Mouse (Mus musculus): ENCODE measurements at regions not wholly inside any gene's neighbourhood (a gene's known extent, or its start where the extent isn't known, plus 50 kb on each side); places are given as distances from the start of the nearest gene placed in this dataset.

GRCm38 (mm10) chr19:32881443-32881842, 124.1 kb downstream of the Pten start:
- DNase-seq (ENCODE audit: low spot score in 2 of 2): no peak

- no peak for DNase-seq (ENCODE audit: low spot score in 2 of 2)
Measured at GRCm38 (mm10) chr19:32884279-32884678, 127.0 kb downstream of the Pten start.

- no peak for DNase-seq (ENCODE audit: low spot score in 2 of 2)
Measured at GRCm38 (mm10) chr19:32885481-32886131, 128.3 kb downstream of the Pten start.

GRCm38 (mm10) chr19:32887190-32887589, 129.9 kb downstream of the Pten start:
- DNase-seq (ENCODE audit: low spot score in 2 of 2): no peak

GRCm38 (mm10) chr19:32888616-32889305, 131.5 kb downstream of the Pten start:
- no peak for DNase-seq (ENCODE audit: low spot score in 2 of 2)

GRCm38 (mm10) chr19:32890801-32891200, 133.5 kb downstream of the Pten start:
- DNase-seq (ENCODE audit: low spot score in 2 of 2): no peak

GRCm38 (mm10) chr19:32892469-32892868, 135.2 kb downstream of the Pten start:
- no peak for DNase-seq (ENCODE audit: low spot score in 2 of 2)

GRCm38 (mm10) chr19:32903454-32904108, 146.3 kb downstream of the Pten start:
- peak in 1 of 2 experiments; percentile 10 for DNase-seq (ENCODE audit: low spot score in 2 of 2)

- no peak for DNase-seq (ENCODE audit: low spot score in 2 of 2)
Measured at GRCm38 (mm10) chr19:32904517-32904916, 147.2 kb downstream of the Pten start.

- no peak for DNase-seq (ENCODE audit: low spot score in 2 of 2)
Measured at GRCm38 (mm10) chr19:32905901-32906431, 148.7 kb downstream of the Pten start.

- DNase-seq (ENCODE audit: low spot score in 2 of 2): no peak
Measured at GRCm38 (mm10) chr19:32906820-32907219, 149.5 kb downstream of the Pten start.

- DNase-seq (ENCODE audit: low spot score in 2 of 2): no peak
Measured at GRCm38 (mm10) chr19:32910050-32910462, 152.8 kb downstream of the Pten start.

- DNase-seq (ENCODE audit: low spot score in 2 of 2): no peak
Measured at GRCm38 (mm10) chr19:32912323-32912722, 155.0 kb downstream of the Pten start.

- no peak for DNase-seq (ENCODE audit: low spot score in 2 of 2)
Measured at GRCm38 (mm10) chr19:32916507-32917280, 159.4 kb downstream of the Pten start.

GRCm38 (mm10) chr19:32921021-32921420, 163.7 kb downstream of the Pten start:
- no peak for DNase-seq (ENCODE audit: low spot score in 2 of 2)

- DNase-seq (ENCODE audit: low spot score in 2 of 2): no peak
Measured at GRCm38 (mm10) chr19:32923911-32924310, 166.6 kb downstream of the Pten start.

GRCm38 (mm10) chr19:32925628-32926505, 168.6 kb downstream of the Pten start:
- DNase-seq (ENCODE audit: low spot score in 2 of 2): no peak

- DNase-seq (ENCODE audit: low spot score in 2 of 2): no peak
Measured at GRCm38 (mm10) chr19:32926571-32926970, 169.3 kb downstream of the Pten start.

- DNase-seq (ENCODE audit: low spot score in 2 of 2): no peak
Measured at GRCm38 (mm10) chr19:32933676-32934075, 176.4 kb downstream of the Pten start.

GRCm38 (mm10) chr19:32935638-32936037, 178.3 kb downstream of the Pten start:
- peak in 1 of 2 experiments; percentile 21 for DNase-seq (ENCODE audit: low spot score in 2 of 2)

- no peak for DNase-seq (ENCODE audit: low spot score in 2 of 2)
Measured at GRCm38 (mm10) chr19:32937591-32937990, 180.3 kb downstream of the Pten start.
